Mouse (Mus musculus) G1E-ER4 (cell line): ENCODE data around the gene Hpse2. TPM values are rescaled to one million over a fixed set of nuclear protein-coding genes. Genes with fewer than 3 reads are reported as not detected.

Experiments
- GATA1 ChIP-seq: IDR thresholded peaks from one replicate; pipeline ENCODE4 v1.8.0; 2012; ENCODE audit warnings: low read length, inconsistent platforms
- polyA plus RNA-seq: library from polyadenylated mRNA; stranded (reverse); fragments of >175 nt; gene quantifications from 2 replicates; pipeline ENCODE4 v1.2.3, GENCODE M21; 2012

The Hpse2 gene
- polyA plus RNA-seq, 1 experiment, result not detected

GRCm38 (mm10) chr19:42922610-42923009 is 465.5 kb downstream of the Hpse2 start:
- no peak for TF ChIP-seq GATA1

GRCm38 (mm10) chr19:42913703-42914102 is 474.5 kb downstream of the Hpse2 start:
- TF ChIP-seq GATA1, result no peak

- TF ChIP-seq GATA1, result no peak
Observed at GRCm38 (mm10) chr19:42909719-42910118, 478.4 kb downstream of the Hpse2 start.

GRCm38 (mm10) chr19:42908553-42908952 is 479.6 kb downstream of the Hpse2 start:
- no peak for TF ChIP-seq GATA1

- no peak for TF ChIP-seq GATA1
Observed at GRCm38 (mm10) chr19:42906328-42906727, 481.8 kb downstream of the Hpse2 start.

- TF ChIP-seq GATA1, result no peak
Observed at GRCm38 (mm10) chr19:42904726-42905125, 483.4 kb downstream of the Hpse2 start.

GRCm38 (mm10) chr19:42904240-42904639 is 483.9 kb downstream of the Hpse2 start:
- TF ChIP-seq GATA1, result no peak

- TF ChIP-seq GATA1, result no peak
Observed at GRCm38 (mm10) chr19:42903840-42904239, 484.3 kb downstream of the Hpse2 start.

- no peak for TF ChIP-seq GATA1
Observed at GRCm38 (mm10) chr19:42902410-42903021, 485.6 kb downstream of the Hpse2 start.

- no peak for TF ChIP-seq GATA1
Observed at GRCm38 (mm10) chr19:42891599-42891998, 496.6 kb downstream of the Hpse2 start.

GRCm38 (mm10) chr19:42877653-42878052 is 510.5 kb downstream of the Hpse2 start:
- no peak for TF ChIP-seq GATA1

- TF ChIP-seq GATA1, result no peak
Observed at GRCm38 (mm10) chr19:42876563-42876962, 511.6 kb downstream of the Hpse2 start.

GRCm38 (mm10) chr19:42869663-42870530 is 518.3 kb downstream of the Hpse2 start:
- no peak for TF ChIP-seq GATA1

- TF ChIP-seq GATA1, result no peak
Observed at GRCm38 (mm10) chr19:42868958-42869662, 519.0 kb downstream of the Hpse2 start.

GRCm38 (mm10) chr19:42863013-42863412 is 525.1 kb downstream of the Hpse2 start:
- no peak for TF ChIP-seq GATA1

- TF ChIP-seq GATA1, result no peak
Observed at GRCm38 (mm10) chr19:42857096-42857495, 531.1 kb downstream of the Hpse2 start.
